Mouse (Mus musculus) erythroblast, embryonic 14.5 days (primary cell): ENCODE measurements at regions not wholly inside any gene's neighbourhood (a gene's known extent, or its start where the extent isn't known, plus 50 kb on each side); places are given as distances from the start of the nearest gene placed in this dataset.

Experiments
- GATA1 ChIP-seq: IDR thresholded peaks from 2 replicates; pipeline ENCODE4 v1.6.1; 2012; ENCODE audit warnings: low read length, inconsistent platforms, mixed read lengths
- TAL1 ChIP-seq: IDR thresholded peaks from 3 replicates; pipeline ENCODE4 v1.6.1; 2012; ENCODE audit warnings: low read length, inconsistent platforms, mixed read lengths

- TF ChIP-seq GATA1 (no peak), TAL1 (no peak)
Measured at GRCm38 (mm10) chr2:61250068-61250800, 287.2 kb upstream of the Rbms1 start.
